Comparison of ENCODE assay signal across 25 mouse cellular contexts in the genomic region with DNA sequence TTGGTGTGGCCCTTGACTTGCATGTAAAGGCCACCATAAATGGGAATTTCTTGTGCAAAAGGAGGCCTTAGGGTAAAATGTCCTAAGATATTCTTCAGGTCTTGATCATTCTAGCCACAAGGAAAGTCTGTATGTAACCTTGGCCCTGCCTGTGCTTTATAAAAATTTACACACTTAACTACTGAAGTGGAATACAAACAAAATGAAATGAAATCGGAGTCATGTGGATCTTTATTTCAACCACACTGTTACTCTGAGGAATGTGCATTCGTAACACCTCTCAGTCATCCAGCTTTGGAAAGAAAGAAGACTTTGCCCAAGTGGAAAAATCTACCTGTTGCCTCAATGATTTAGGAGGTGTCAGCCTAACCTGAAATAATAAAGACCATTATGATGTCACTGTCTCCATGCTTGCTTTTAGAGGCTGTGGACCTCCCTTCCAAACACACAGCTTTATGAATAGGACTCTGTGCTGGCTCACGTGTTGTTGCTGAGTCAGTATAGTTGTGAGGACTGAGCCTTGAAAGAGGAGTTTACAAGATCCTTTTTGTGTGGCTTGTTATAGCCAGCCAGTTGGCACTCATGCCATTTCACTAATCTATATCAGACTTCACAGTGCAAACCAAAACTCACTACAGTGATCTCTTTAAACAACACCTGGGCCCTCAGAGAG. TPM values are rescaled to one million over a fixed set of nuclear protein-coding genes. Genes with fewer than 3 reads are reported as not detected.
"Had no signal": no experiment of that assay in that cellular context is flagged by ENCODE, and none has a peak within 500 bp of the region (broad histone marks: within the 10 kb centered on the region; RNA-seq: fewer than 3 reads in every experiment).

No protein-coding gene starts in this region.

- H3K4me1 ChIP-seq: liver, embryonic 13.5 days; megakaryocyte, embryonic 14.5 days; midbrain, embryonic 10.5 days; midbrain, embryonic 13.5 days; neural tube, embryonic 13.5 days had no signal

- H3K27ac ChIP-seq: liver, embryonic 13.5 days; midbrain, embryonic 10.5 days; midbrain, embryonic 13.5 days; neural tube, embryonic 13.5 days had no signal

- H3K9me3 ChIP-seq: liver, embryonic 13.5 days; megakaryocyte, embryonic 14.5 days; midbrain, embryonic 10.5 days; midbrain, embryonic 13.5 days; neural tube, embryonic 13.5 days had no signal

- H3K36me3 ChIP-seq: liver, embryonic 13.5 days; midbrain, embryonic 10.5 days; midbrain, embryonic 13.5 days; neural tube, embryonic 13.5 days had no signal

- DNase-seq: kidney, adult 18-20 months; kidney, adult 9 months; kidney, postnatal 14 days; kidney, postnatal 4 days; left cerebral cortex, postnatal 4 days; liver, embryonic 13.5 days; lung, embryonic 14.5 days; retina, postnatal 1 day; right cerebral cortex, postnatal 25 days; spleen, adult 18-20 months; thymus, adult 18-20 months; thymus, postnatal 14 days; thymus, postnatal 4 days had no signal

- H3K4me3 ChIP-seq: liver, embryonic 13.5 days; megakaryocyte, embryonic 14.5 days; midbrain, embryonic 10.5 days; midbrain, embryonic 13.5 days; myocyte; neural tube, embryonic 13.5 days had no signal

- ATAC-seq: intestine, embryonic 16.5 days; midbrain, embryonic 13.5 days; midbrain, embryonic 16.5 days had no signal

- H3K4me2 ChIP-seq: liver, embryonic 13.5 days; lung, embryonic 14.5 days; midbrain, embryonic 13.5 days; neural tube, embryonic 13.5 days had no signal

- H3K27me3 ChIP-seq: liver, embryonic 13.5 days; megakaryocyte, embryonic 14.5 days; midbrain, embryonic 13.5 days; neural tube, embryonic 13.5 days had no signal

- H3K9ac ChIP-seq: liver, embryonic 13.5 days; lung, embryonic 14.5 days; midbrain, embryonic 13.5 days; neural tube, embryonic 13.5 days had no signal

RNA-seq across cellular contexts. Expression of a gene that starts 42.0 kb away (rescaled TPM):
- polyA plus RNA-seq: intestine, embryonic 16.5 days; kidney, embryonic 16.5 days; liver, adult 2 months; liver, embryonic 13.5 days; liver, embryonic 16.5 days; lung, embryonic 14.5 days; midbrain, embryonic 10.5 days; midbrain, embryonic 13.5 days; midbrain, embryonic 16.5 days; myocyte; neural tube, embryonic 13.5 days; stomach, embryonic 16.5 days; testis, adult 2 months had no signal
